Mouse (Mus musculus) C2C12 (cell line): Measurements from ENCODE around the gene H2-Eb1.

Experiments
- CEBPB ChIP-seq: IDR thresholded peaks from one replicate; pipeline ENCODE4 v1.6.1; 2011; ENCODE audit warnings: low read depth, mild to moderate bottlenecking, control low read depth, moderate library complexity
- CTCF ChIP-seq: IDR thresholded peaks from one replicate; pipeline ENCODE4 v1.5.1; 2011; ENCODE audit not compliant: control insufficient read depth, insufficient read depth, insufficient read length
- MAX ChIP-seq: IDR thresholded peaks from one replicate; pipeline ENCODE4 v1.6.1; 2011; ENCODE audit warnings: mild to moderate bottlenecking, control low read depth
- MYOD1 ChIP-seq: IDR thresholded peaks from one replicate; pipeline ENCODE4 v1.6.1; 2011; ENCODE audit warnings: low read depth; ENCODE audit not compliant: control insufficient read depth, insufficient read length
- MYOG ChIP-seq: IDR thresholded peaks from one replicate; pipeline ENCODE4 v1.6.1; 2011; ENCODE audit not compliant: control insufficient read depth, insufficient read length; ENCODE audit errors: extremely low read depth
- USF1 ChIP-seq: IDR thresholded peaks from one replicate; pipeline ENCODE4 v1.6.1; 2011; ENCODE audit warnings: low read depth, mild to moderate bottlenecking, control low read depth, moderate library complexity

GRCm38 (mm10) chr17:34292570-34292969 is 13.1 kb upstream of the H2-Eb1 start:
- TF ChIP-seq CTCF, result no peak
- no peak for TF ChIP-seq CEBPB
- TF ChIP-seq MYOD1, result no peak
- no peak for TF ChIP-seq MAX
- no peak for TF ChIP-seq USF1
- TF ChIP-seq MYOG, result no peak
